Mouse (Mus musculus): ENCODE data around the gene Cirbp. TPM values are rescaled to one million over a fixed set of nuclear protein-coding genes. Genes with fewer than 3 reads are reported as not detected.

The Cirbp gene
- total and polyA plus RNA-seq, 2 experiments: 25.9 to 37.0 TPM

DNA sequence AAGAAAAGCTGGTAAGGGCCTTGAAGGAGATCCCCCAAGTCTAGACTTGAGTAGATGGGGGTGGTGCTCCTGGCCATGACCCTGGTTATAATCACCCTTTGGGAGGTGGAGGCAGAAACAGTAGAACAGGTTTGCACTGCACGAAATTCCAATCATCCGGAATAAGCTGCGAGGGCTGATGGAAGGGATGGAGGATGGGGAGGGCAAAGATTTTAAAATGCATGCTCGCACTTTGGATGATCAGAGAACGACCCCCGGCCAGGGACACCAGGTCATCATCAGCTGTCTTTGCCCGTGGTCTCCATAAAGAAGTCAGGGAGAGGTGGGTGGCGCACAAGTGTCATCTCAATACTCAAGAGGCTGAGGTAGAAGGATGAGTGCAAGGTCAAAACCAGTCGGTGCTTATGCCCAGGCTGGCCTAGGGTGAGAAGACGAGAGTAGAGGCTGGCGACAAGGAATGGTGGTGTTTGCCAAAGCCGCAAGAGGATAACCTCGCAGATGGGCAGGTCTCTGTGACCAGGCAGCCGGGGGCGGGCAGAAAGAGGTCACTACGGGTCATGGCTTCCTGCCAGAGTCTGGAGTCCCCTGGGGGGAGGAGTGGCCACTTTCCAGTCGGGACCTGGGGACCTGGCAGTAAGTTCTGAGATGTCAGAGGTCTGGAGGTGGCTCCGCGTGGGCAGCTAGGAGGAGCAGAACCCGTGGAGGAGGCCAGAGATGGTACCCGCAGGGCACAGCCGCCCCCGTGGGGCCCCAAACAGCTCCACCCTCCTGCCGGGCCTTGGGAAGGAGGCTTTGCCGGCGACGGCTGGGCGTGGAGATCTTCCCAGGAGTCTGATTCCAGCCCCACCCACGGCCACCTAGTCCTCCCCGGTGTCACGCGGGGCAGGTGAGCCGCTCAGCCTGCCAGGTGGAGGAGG is 5.1 kb upstream of the Cirbp start:
- TF ChIP-seq CTCF (IDR thresholded peaks at IDR 0.05; ENCODE audit: low read depth, low read length) (no peak), POLR2A (IDR thresholded peaks at IDR 0.05; ENCODE audit: extremely low read depth, insufficient read depth, low read length) (no peak)
- H3K27me3 ChIP-seq (ENCODE audit: control insufficient read depth, insufficient read depth, low read length): no peaks in the 10 kb centered on the region
- peak overlapping the region; percentile 56 for H3K4me3 ChIP-seq (ENCODE audit: insufficient read depth, low read depth, low read length)
- peaks cover 13% of the 10 kb centered on the region; the same call in 1 of the 2 replicates for H3K36me3 ChIP-seq (ENCODE audit: control insufficient read depth, insufficient read depth, low read length)
- under 1% methylated on average over 33 of the region's 33 CpGs for WGBS
- DNase-seq (ENCODE audit: extremely low read depth, low read depth, low spot score): peak; percentile 93
- H3K79me2 ChIP-seq (ENCODE audit: control insufficient read depth, insufficient read depth, low read length): no peaks in the 10 kb centered on the region
- H3K27ac ChIP-seq (replicated peaks; ENCODE audit: insufficient read depth, low read depth, low read length): peak overlapping the region; percentile 92
- H3K9ac ChIP-seq (ENCODE audit: low read depth, low read length): peak overlapping the region; percentile 73
- H3K4me1 ChIP-seq (ENCODE audit: control insufficient read depth, insufficient read depth, low read length): peaks cover 27% of the 10 kb centered on the region

DNA sequence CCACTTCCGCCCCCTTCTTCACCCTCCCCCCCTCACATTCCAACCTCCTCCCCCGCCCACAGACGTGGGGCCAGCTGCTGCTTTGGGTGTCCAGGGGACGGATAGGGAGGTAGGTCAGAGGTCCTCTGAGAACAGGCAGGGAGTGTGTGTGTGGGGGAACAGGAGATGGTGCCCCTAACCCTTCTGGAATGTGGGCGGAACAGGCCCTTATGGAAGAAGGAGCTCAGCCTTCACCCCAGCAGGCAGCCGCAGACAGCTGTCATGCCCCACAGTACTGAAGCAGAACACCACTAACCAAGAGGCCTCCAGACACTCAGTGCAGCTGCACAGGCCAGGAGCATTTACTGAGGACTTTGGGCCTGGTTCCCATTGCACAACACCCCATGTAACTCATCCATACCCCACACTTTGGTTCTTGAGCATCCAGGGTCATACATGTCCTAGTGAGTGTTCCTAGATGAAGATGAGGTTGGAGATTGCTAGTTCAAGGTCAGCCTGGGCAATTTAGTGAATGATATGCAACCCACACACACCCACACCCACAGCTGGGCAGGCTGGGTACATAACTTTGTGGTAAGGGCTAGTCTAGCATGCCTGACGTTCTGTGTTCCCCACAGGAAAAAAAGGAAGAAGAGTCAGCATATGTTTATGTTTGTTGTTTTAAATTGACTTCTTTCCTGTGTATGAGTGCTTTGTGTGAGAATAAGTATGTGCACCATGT is 4.1 kb upstream of the Cirbp start:
- peak overlapping the region; percentile 17; the same call in 1 of the 2 replicates for H3K4me3 ChIP-seq (ENCODE audit: insufficient read depth, low read depth, low read length)
- H3K9ac ChIP-seq (ENCODE audit: low read depth, low read length): peak overlapping the region; percentile 33
- TF ChIP-seq CTCF (IDR thresholded peaks at IDR 0.05; ENCODE audit: low read depth, low read length): no peak
- no peak for TF ChIP-seq POLR2A (IDR thresholded peaks at IDR 0.05; ENCODE audit: extremely low read depth, insufficient read depth, low read length)
- DNase-seq (ENCODE audit: extremely low read depth, low read depth, low spot score): peak; percentile 83
- no peaks in the 10 kb centered on the region for H3K27me3 ChIP-seq (ENCODE audit: control insufficient read depth, insufficient read depth, low read length)
- 11% methylated on average over 7 of the region's 7 CpGs for WGBS
- peaks cover 4% of the 10 kb centered on the region; the same call in 1 of the 2 replicates for H3K36me3 ChIP-seq (ENCODE audit: control insufficient read depth, insufficient read depth, low read length)
- no peaks in the 10 kb centered on the region for H3K79me2 ChIP-seq (ENCODE audit: control insufficient read depth, insufficient read depth, low read length)
- peaks cover 27% of the 10 kb centered on the region for H3K4me1 ChIP-seq (ENCODE audit: control insufficient read depth, insufficient read depth, low read length)
- H3K27ac ChIP-seq (replicated peaks; ENCODE audit: insufficient read depth, low read depth, low read length): peak overlapping the region; percentile 80

DNA sequence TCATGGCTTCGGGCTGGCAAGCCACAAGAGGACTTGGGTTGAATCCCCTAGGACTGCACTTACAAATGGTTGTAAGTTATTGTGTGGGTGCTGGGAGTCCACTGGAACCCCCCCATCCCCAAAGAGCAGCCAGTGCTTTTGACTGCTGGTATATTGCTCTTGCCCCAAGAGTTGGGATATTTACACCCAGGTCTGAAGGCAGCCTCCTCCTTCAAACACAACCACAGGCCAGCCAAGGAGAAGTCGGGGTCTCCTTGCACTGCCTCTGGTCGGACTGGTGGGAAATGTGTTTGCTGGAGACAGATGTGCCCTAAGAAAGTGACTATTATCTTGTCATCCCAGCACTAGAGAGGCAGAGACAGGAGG is 3.6 kb upstream of the Cirbp start:
- H3K4me1 ChIP-seq (ENCODE audit: control insufficient read depth, insufficient read depth, low read length): peaks cover 25% of the 10 kb centered on the region
- H3K79me2 ChIP-seq (ENCODE audit: control insufficient read depth, insufficient read depth, low read length): no peaks in the 10 kb centered on the region
- 88% methylated on average over 3 of the region's 3 CpGs for WGBS
- TF ChIP-seq POLR2A (IDR thresholded peaks at IDR 0.05; ENCODE audit: extremely low read depth, insufficient read depth, low read length): no peak
- TF ChIP-seq CTCF (IDR thresholded peaks at IDR 0.05; ENCODE audit: low read depth, low read length): no peak
- DNase-seq (ENCODE audit: extremely low read depth, low read depth, low spot score): no peak
- 0 out of 2 replicates have a peak overlapping the region, but pooled peaks have one; percentile 80 for H3K27ac ChIP-seq (replicated peaks; ENCODE audit: insufficient read depth, low read depth, low read length)
- no peaks in the 10 kb centered on the region for H3K27me3 ChIP-seq (ENCODE audit: control insufficient read depth, insufficient read depth, low read length)
- no peak overlapping the region for H3K9ac ChIP-seq (ENCODE audit: low read depth, low read length)
- H3K36me3 ChIP-seq (ENCODE audit: control insufficient read depth, insufficient read depth, low read length): no peaks in the 10 kb centered on the region; the same call in 1 of the 2 replicates
- no peak overlapping the region for H3K4me3 ChIP-seq (ENCODE audit: insufficient read depth, low read depth, low read length)

DNA sequence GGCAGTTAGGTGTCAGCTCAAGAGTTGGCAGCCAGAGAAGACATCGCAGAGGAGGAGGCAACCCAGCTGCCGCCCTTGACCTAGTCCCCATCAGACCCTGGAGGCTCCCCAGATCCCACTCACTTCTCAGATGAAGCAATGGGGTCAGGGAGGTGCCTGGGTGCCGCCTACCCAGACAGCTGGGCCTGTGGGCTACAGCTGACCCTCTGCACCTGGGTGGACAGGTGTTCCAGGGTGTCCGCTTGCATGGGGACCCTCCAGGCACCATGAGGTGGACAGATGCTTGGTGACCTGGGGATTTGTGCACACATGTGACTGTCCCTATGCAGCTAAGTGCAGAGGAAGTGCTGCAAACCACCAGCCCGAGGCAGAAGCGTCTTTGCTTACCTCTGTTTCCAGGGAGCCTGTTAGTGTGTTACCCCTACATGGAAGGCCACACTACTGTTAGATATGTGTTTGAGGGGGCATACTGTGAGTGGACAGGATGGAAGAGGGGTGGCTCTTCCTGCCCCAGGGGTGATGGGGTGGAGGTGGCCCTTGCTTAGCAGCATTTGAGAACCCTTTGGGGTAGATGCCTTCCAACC is 3.0 kb upstream of the Cirbp start:
- Histone ChIP-seq H3K27me3 (ENCODE audit: control insufficient read depth, insufficient read depth, low read length) (no peaks in the 10 kb centered on the region), H3K79me2 (ENCODE audit: control insufficient read depth, insufficient read depth, low read length) (no peaks in the 10 kb centered on the region), H3K4me1 (ENCODE audit: control insufficient read depth, insufficient read depth, low read length) (peaks cover 25% of the 10 kb centered on the region), H3K36me3 (ENCODE audit: control insufficient read depth, insufficient read depth, low read length) (no peaks in the 10 kb centered on the region), H3K4me3 (ENCODE audit: insufficient read depth, low read depth, low read length) (no peak overlapping the region), H3K9ac (ENCODE audit: low read depth, low read length) (no peak overlapping the region), H3K27ac (replicated peaks; ENCODE audit: insufficient read depth, low read depth, low read length) (no peak overlapping the region)
- TF ChIP-seq POLR2A (IDR thresholded peaks at IDR 0.05; ENCODE audit: extremely low read depth, insufficient read depth, low read length) (no peak), CTCF (IDR thresholded peaks at IDR 0.05; ENCODE audit: low read depth, low read length) (no peak)
- no peak for DNase-seq (ENCODE audit: extremely low read depth, low read depth, low spot score)
- 82% methylated on average over 6 of the region's 6 CpGs for WGBS

DNA sequence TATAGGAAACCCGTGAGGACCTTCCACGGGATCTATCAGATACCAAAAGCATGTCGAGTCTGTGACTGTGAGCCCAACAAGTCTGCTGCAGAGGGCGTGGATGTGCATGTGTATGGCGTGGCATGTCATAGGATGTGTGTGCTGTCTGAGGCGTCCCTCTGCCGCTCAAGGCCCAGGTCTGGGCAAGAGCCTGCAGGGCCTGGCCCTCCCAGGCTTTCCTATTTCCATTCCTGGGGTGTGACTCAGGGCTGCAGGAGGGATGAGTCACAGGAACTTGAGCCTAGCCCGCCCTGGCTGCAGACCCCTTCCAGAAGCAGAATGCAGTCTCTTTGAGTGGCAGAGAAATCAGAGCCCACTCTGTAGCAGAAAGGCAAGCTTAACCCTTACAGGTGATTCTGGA is 2.1 kb upstream of the Cirbp start:
- no peak overlapping the region for H3K27ac ChIP-seq (replicated peaks; ENCODE audit: insufficient read depth, low read depth, low read length)
- no peaks in the 10 kb centered on the region for H3K79me2 ChIP-seq (ENCODE audit: control insufficient read depth, insufficient read depth, low read length)
- 75% methylated on average over 8 of the region's 8 CpGs for WGBS
- peaks cover 21% of the 10 kb centered on the region for H3K4me1 ChIP-seq (ENCODE audit: control insufficient read depth, insufficient read depth, low read length)
- H3K36me3 ChIP-seq (ENCODE audit: control insufficient read depth, insufficient read depth, low read length): no peaks in the 10 kb centered on the region
- H3K9ac ChIP-seq (ENCODE audit: low read depth, low read length): no peak overlapping the region
- TF ChIP-seq CTCF (IDR thresholded peaks at IDR 0.05; ENCODE audit: low read depth, low read length) (no peak), POLR2A (IDR thresholded peaks at IDR 0.05; ENCODE audit: extremely low read depth, insufficient read depth, low read length) (no peak)
- H3K27me3 ChIP-seq (ENCODE audit: control insufficient read depth, insufficient read depth, low read length): no peaks in the 10 kb centered on the region
- no peak for DNase-seq (ENCODE audit: extremely low read depth, low read depth, low spot score)
- H3K4me3 ChIP-seq (ENCODE audit: insufficient read depth, low read depth, low read length): no peak overlapping the region
